ENCODE assay signal across 8 mouse cellular contexts in genomic region chr2:4717081-4717768, GRCm38 (mm10). TPM values are rescaled to one million over a fixed set of nuclear protein-coding genes. Genes with fewer than 3 reads are reported as not detected.
DNase-seq lines count a peak whose midpoint lies in the region; ATAC-seq and TF ChIP-seq lines count a peak whose summit lies in the region.

No protein-coding gene starts in this region.

- peaks cover 12% of the 10 kb centered on the region; the same call in 1 of the 2 replicates for H3K4me1 ChIP-seq in forebrain, embryonic 15.5 days
- no peaks in the 10 kb centered on the region for H3K4me1 ChIP-seq in hindbrain, embryonic 11.5 days (replicated peaks; ENCODE audit: control insufficient read depth, insufficient read depth, low read length)
- peaks cover 3% of the 10 kb centered on the region for H3K4me1 ChIP-seq in liver, adult 2 months (ENCODE audit: control insufficient read depth, insufficient read depth, low read length)
- H3K4me1 ChIP-seq in neural tube, embryonic 12.5 days: peaks cover 6% of the 10 kb centered on the region

- no peaks in the 10 kb centered on the region for H3K36me3 ChIP-seq in forebrain, embryonic 15.5 days
- H3K36me3 ChIP-seq in hindbrain, embryonic 11.5 days (ENCODE audit: control insufficient read depth, insufficient read depth, low read length): no peaks in the 10 kb centered on the region
- no peaks in the 10 kb centered on the region for H3K36me3 ChIP-seq in liver, adult 2 months (ENCODE audit: control insufficient read depth, insufficient read depth, low read length)
- H3K36me3 ChIP-seq in neural tube, embryonic 12.5 days: no peaks in the 10 kb centered on the region

- ATAC-seq in forebrain, embryonic 15.5 days (replicated peaks): peak; percentile 42
- ATAC-seq in hindbrain, embryonic 11.5 days (ENCODE audit: low FRiP score): peak; percentile 72
- peak; percentile 74 for ATAC-seq in neural tube, embryonic 12.5 days (ENCODE audit: low FRiP score, low read depth)

- no peak for TF ChIP-seq CTCF in layer of hippocampus, adult 2 months (conservative IDR thresholded peaks at IDR 0.05)
- TF ChIP-seq CTCF in brain, embryonic 14.5 days (IDR thresholded peaks at IDR 0.05; ENCODE audit: borderline replicate concordance, extremely low read depth, insufficient read depth, insufficient read length): no peak
- no peak for TF ChIP-seq CTCF in liver, adult 2 months (IDR thresholded peaks at IDR 0.05; ENCODE audit: low read depth, low read length)

- peak overlapping the region; percentile 56 for H3K4me3 ChIP-seq in layer of hippocampus, adult 2 months
- peak overlapping the region; percentile 84 for H3K4me3 ChIP-seq in forebrain, embryonic 15.5 days
- H3K4me3 ChIP-seq in hindbrain, embryonic 11.5 days (ENCODE audit: low read depth, low read length): peak overlapping the region; percentile 62
- peak overlapping the region; percentile 79 for H3K4me3 ChIP-seq in liver, adult 2 months (ENCODE audit: insufficient read depth, low read depth, low read length)
- peak overlapping the region; percentile 79 for H3K4me3 ChIP-seq in neural tube, embryonic 12.5 days

- no peaks in the 10 kb centered on the region for H3K79me2 ChIP-seq in liver, adult 2 months (ENCODE audit: control insufficient read depth, insufficient read depth, low read length)

- H3K9ac ChIP-seq in forebrain, embryonic 15.5 days (replicated peaks): peak overlapping the region; percentile 68
- peak overlapping the region; percentile 63 for H3K9ac ChIP-seq in hindbrain, embryonic 11.5 days (ENCODE audit: low read depth, low read length)
- peak overlapping the region; percentile 86 for H3K9ac ChIP-seq in liver, adult 2 months (ENCODE audit: low read depth, low read length)
- H3K9ac ChIP-seq in neural tube, embryonic 12.5 days: peak overlapping the region; percentile 76

- H3K27me3 ChIP-seq in forebrain, embryonic 15.5 days: peaks cover 16% of the 10 kb centered on the region; the same call in 1 of the 2 replicates
- no peaks in the 10 kb centered on the region for H3K27me3 ChIP-seq in hindbrain, embryonic 11.5 days (ENCODE audit: control insufficient read depth, insufficient read depth, low read length)
- H3K27me3 ChIP-seq in liver, adult 2 months (ENCODE audit: control insufficient read depth, insufficient read depth, low read length): no peaks in the 10 kb centered on the region
- H3K27me3 ChIP-seq in neural tube, embryonic 12.5 days (replicated peaks): 0 out of 2 replicates have a peak, but pooled peaks cover 8% of the 10 kb centered on the region

- TF ChIP-seq POLR2A in brain, embryonic 14.5 days (IDR thresholded peaks at IDR 0.05; ENCODE audit: borderline replicate concordance, extremely low read depth, insufficient read depth, insufficient read length, poor library complexity, severe bottlenecking): no peak
- TF ChIP-seq POLR2A in liver, adult 2 months (IDR thresholded peaks at IDR 0.05; ENCODE audit: extremely low read depth, insufficient read depth, low read length): no peak

- no peak overlapping the region for H3K27ac ChIP-seq in layer of hippocampus, adult 2 months
- no peak overlapping the region for H3K27ac ChIP-seq in forebrain, embryonic 15.5 days (replicated peaks)
- H3K27ac ChIP-seq in hindbrain, embryonic 11.5 days (ENCODE audit: low read depth, low read length): peak overlapping the region; percentile 72; the same call in 1 of the 2 replicates
- 0 out of 2 replicates have a peak overlapping the region, but pooled peaks have one; percentile 34 for H3K27ac ChIP-seq in liver, adult 2 months (replicated peaks; ENCODE audit: insufficient read depth, low read depth, low read length)
- H3K27ac ChIP-seq in neural tube, embryonic 12.5 days: no peak overlapping the region

- H3K4me2 ChIP-seq in forebrain, embryonic 15.5 days (replicated peaks): peak overlapping the region; percentile 94
- H3K4me2 ChIP-seq in hindbrain, embryonic 11.5 days (replicated peaks; ENCODE audit: low read depth, low read length): peak overlapping the region; percentile 70
- peak overlapping the region; percentile 87 for H3K4me2 ChIP-seq in neural tube, embryonic 12.5 days (replicated peaks)

- no peak for DNase-seq in layer of hippocampus, adult 2 months (ENCODE audit: low spot score in 2 of 2)
- DNase-seq in layer of hippocampus, adult 11-12 months (ENCODE audit: low spot score): no peak
- DNase-seq in brain, embryonic 14.5 days (ENCODE audit: low read depth): peak; percentile 51
- DNase-seq in hindbrain, embryonic 11.5 days (ENCODE audit: low spot score): peak; percentile 51
- peak; percentile 44 for DNase-seq in liver, adult 2 months (ENCODE audit: extremely low read depth, low read depth, low spot score)
- DNase-seq in spleen, adult 12 weeks (ENCODE audit: low spot score): no peak

- H3K9me3 ChIP-seq in forebrain, embryonic 15.5 days: no peaks in the 10 kb centered on the region
- no peaks in the 10 kb centered on the region for H3K9me3 ChIP-seq in hindbrain, embryonic 11.5 days (ENCODE audit: control insufficient read depth, low read length)
- no peaks in the 10 kb centered on the region for H3K9me3 ChIP-seq in neural tube, embryonic 12.5 days

- 4% methylated on average over 47 of the region's 49 CpGs for WGBS in forebrain, embryonic 15.5 days
- WGBS in hindbrain, embryonic 11.5 days: 5% methylated on average over 27 of the region's 49 CpGs
- WGBS in liver, adult 2 months: 10% methylated on average over 49 of the region's 49 CpGs
- 3% methylated on average over 47 of the region's 49 CpGs for WGBS in neural tube, embryonic 12.5 days

RNA-seq across cellular contexts. Expression of gene Bend7, which starts 0.4 kb away (rescaled TPM):
- total RNA-seq in layer of hippocampus, adult 2 months (2021): 1 to 10 TPM; 1.7 to 2.3 TPM
- polyA plus RNA-seq in brain, embryonic 14.5 days (2012; rRNA removed): 3.8 and 6.1 TPM in 2 replicates
- 2.5 and 3.4 TPM in 2 replicates for polyA plus RNA-seq in forebrain, embryonic 15.5 days (2015; fragmentation: Nextera tagmentation; extraction: Ambion mirVana)
- 5.0 and 5.6 TPM in 2 replicates for polyA plus RNA-seq in hindbrain, embryonic 11.5 days (2014; fragmentation: Nextera tagmentation; extraction: Ambion mirVana)
- total RNA-seq in liver, adult 2 months (2014; rRNA removed): 6.0 and 7.7 TPM in 2 replicates
- polyA plus RNA-seq in liver, adult 2 months (2012; rRNA removed): 3.7 and 3.9 TPM in 2 replicates
- 7.0 TPM in 2 replicates for polyA plus RNA-seq in neural tube, embryonic 12.5 days (2016; fragmentation: Nextera tagmentation; extraction: Ambion mirVana)

Comparison
In these comparisons a context has a peak if more than half of its experiments do, and no peak if none do; other contexts are left out.
1. DNase-seq: peak in brain, embryonic 14.5 days (single experiment), hindbrain, embryonic 11.5 days (single experiment) and liver, adult 2 months (single experiment); none in layer of hippocampus, adult 2 months (0 of 2), layer of hippocampus, adult 11-12 months (single experiment) and spleen, adult 12 weeks (single experiment).
2. H3K27ac ChIP-seq: peak in hindbrain, embryonic 11.5 days (single experiment) and liver, adult 2 months (single experiment); none in layer of hippocampus, adult 2 months (single experiment), forebrain, embryonic 15.5 days (single experiment) and neural tube, embryonic 12.5 days (single experiment).
3. Peak in every context shown above with its lines, with median percentiles within 50 percentile points of each other: H3K4me3 ChIP-seq, ATAC-seq, H3K4me2 ChIP-seq and H3K9ac ChIP-seq.